Mouse (Mus musculus) lung, embryonic 14.5 days (tissue): ENCODE data around the gene Ergic1. TPM values are rescaled to one million over a fixed set of nuclear protein-coding genes. Genes with fewer than 3 reads are reported as not detected.

Experiments used
- ATAC-seq: fragments of 200-750 bp; cut with Nextera tagmentation; 2 replicates; pipeline ENCODE4 v1.8.0; 2017; ENCODE audit warnings: mild to moderate bottlenecking, moderate TSS enrichment, moderate library complexity; ENCODE audit not compliant: insufficient read depth
- DNase-seq: peaks from one replicate; pipeline ENCODE4 v3.0.0-alpha.2; 2015
- H3K27ac ChIP-seq: fragments of 300-500 bp; sonication (generic); 2 replicates; pipeline ENCODE4 v1.5.1; 2014; ENCODE audit warnings: low read depth, mild to moderate bottlenecking, moderate library complexity
- H3K27me3 ChIP-seq: fragments of 300-500 bp; sonication (generic); 2 replicates; pipeline ENCODE4 v1.6.1; 2014; ENCODE audit warnings: low read length, control low read depth; ENCODE audit not compliant: insufficient read depth
- H3K36me3 ChIP-seq: fragments of 300-500 bp; sonication (generic); 2 replicates; pipeline ENCODE4 v1.6.1; 2014; ENCODE audit warnings: control low read depth; ENCODE audit not compliant: insufficient read depth
- H3K4me1 ChIP-seq: fragments of 300-500 bp; sonication (generic); 2 replicates; pipeline ENCODE4 v1.6.1; 2014; ENCODE audit warnings: antibody characterized with exemption, control low read depth; ENCODE audit not compliant: insufficient read depth
- H3K4me2 ChIP-seq: fragments of 300-500 bp; sonication (generic); 2 replicates; pipeline ENCODE4 v1.6.1; 2014; ENCODE audit warnings: mild to moderate bottlenecking
- H3K4me3 ChIP-seq: fragments of 300-500 bp; sonication (generic); 2 replicates; pipeline ENCODE4 v1.5.1; 2014; ENCODE audit warnings: low read depth, low read length
- H3K9ac ChIP-seq: fragments of 300-500 bp; sonication (generic); 2 replicates; pipeline ENCODE4 v1.6.1; 2014
- H3K9me3 ChIP-seq: fragments of 300-500 bp; sonication (generic); 2 replicates; pipeline ENCODE4 v1.6.1; 2016; ENCODE audit warnings: low read depth, low read length, control low read depth
- CTCF ChIP-seq: IDR thresholded peaks from 2 replicates; pipeline ENCODE4 v1.5.1; 2016; ENCODE audit warnings: antibody characterized with exemption, low read depth
- WGBS: fragments of 180-500 bp; shearing (Covaris S2); extraction: QIAGEN DNeasy Blood & Tissue Kit; methylation state at CpG from one replicate; pipeline ENCODE4 v1.1.7; 2014; 5-methylcytosine and 5-hydroxymethylcytosine counted together
- polyA plus RNA-seq: library from polyadenylated mRNA; unstranded; fragments of >200 nt; fragmentation: Nextera tagmentation; extraction: Ambion mirVana; gene quantifications from 2 replicates; pipeline ENCODE4 v1.2.1, GENCODE M21; 2014

Ergic1 gene
- polyA plus RNA-seq, 1 experiment from 2014 or later = 125 TPM

DNA sequence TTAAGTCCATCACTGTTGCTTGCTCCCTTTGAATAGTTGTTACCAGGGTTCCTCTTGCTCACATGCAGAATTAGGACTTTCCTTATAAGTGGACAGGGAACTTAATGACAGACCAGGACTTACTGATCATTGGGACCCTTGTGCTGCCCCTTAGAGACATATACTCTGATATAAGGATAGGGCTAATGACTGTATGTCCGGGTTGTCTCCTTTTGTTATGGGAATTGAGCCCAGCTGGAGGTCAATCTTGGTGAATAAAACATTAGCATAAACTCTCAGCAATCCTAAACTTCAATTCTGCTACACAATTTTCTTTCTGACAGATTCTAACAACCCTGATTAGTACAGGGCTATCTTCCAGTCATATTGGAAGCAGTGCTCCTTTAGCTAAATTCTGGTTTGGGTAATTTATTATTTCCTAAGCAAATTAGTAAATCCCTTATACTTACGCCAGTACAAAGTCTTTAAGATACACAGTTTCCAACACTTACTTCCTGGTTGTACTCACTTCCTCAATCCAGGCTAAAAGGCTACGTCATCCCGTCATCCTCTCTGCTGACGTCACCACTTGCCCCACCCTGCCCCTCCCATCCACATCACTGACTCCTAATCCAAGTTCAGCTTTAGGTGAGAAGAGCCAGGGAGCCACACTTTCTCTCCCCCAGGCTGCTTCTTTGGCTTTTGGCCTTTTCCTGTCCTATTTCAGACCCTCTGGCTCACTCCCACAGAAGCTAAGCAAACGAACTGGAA, 23.4 kb upstream of the Ergic1 start:
- 0 out of 2 replicates have a peak, but pooled peaks cover 2% of the 10 kb centered on the region for H3K4me1 ChIP-seq
- peak; percentile 66 for DNase-seq
- H3K27me3 ChIP-seq = no peaks in the 10 kb centered on the region
- no peaks in the 10 kb centered on the region for H3K9me3 ChIP-seq
- no peak overlapping the region for H3K27ac ChIP-seq
- TF ChIP-seq CTCF = no peak
- no peak overlapping the region for H3K4me3 ChIP-seq
- no peak for ATAC-seq
- no peak overlapping the region for H3K9ac ChIP-seq
- H3K36me3 ChIP-seq = no peaks in the 10 kb centered on the region
- H3K4me2 ChIP-seq = 0 out of 2 replicates have a peak overlapping the region, but pooled peaks have one; percentile 2
- WGBS = 24% methylated on average over 6 of the region's 6 CpGs

DNA sequence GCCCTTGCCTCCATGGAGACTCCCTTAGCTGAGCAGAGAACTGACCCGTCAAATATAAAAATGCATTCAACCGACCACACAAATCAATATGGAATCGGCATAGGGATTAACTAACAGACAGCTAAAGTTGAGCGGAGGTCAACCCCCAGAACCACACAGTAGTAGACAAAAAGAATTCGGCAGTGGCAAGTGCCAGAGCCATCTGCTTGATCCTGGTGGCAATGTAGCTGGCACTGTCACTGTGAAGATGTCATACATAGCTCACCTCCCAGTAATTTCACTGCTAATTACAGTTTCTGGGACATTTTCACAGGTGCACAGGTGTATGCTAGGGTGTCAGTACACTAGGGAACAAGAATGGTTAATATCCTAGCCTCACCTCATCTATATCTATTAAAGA, 21.2 kb upstream of the Ergic1 start:
- no peaks in the 10 kb centered on the region for H3K36me3 ChIP-seq
- H3K9ac ChIP-seq = no peak overlapping the region
- no peak overlapping the region for H3K4me3 ChIP-seq
- H3K4me2 ChIP-seq = no peak overlapping the region
- no peak for TF ChIP-seq CTCF
- H3K9me3 ChIP-seq = no peaks in the 10 kb centered on the region
- ATAC-seq (no peak), DNase-seq (no peak)
- H3K27me3 ChIP-seq = no peaks in the 10 kb centered on the region
- no peaks in the 10 kb centered on the region for H3K4me1 ChIP-seq
- no peak overlapping the region for H3K27ac ChIP-seq
- WGBS = 74% methylated on average over 5 of the region's 5 CpGs

DNA sequence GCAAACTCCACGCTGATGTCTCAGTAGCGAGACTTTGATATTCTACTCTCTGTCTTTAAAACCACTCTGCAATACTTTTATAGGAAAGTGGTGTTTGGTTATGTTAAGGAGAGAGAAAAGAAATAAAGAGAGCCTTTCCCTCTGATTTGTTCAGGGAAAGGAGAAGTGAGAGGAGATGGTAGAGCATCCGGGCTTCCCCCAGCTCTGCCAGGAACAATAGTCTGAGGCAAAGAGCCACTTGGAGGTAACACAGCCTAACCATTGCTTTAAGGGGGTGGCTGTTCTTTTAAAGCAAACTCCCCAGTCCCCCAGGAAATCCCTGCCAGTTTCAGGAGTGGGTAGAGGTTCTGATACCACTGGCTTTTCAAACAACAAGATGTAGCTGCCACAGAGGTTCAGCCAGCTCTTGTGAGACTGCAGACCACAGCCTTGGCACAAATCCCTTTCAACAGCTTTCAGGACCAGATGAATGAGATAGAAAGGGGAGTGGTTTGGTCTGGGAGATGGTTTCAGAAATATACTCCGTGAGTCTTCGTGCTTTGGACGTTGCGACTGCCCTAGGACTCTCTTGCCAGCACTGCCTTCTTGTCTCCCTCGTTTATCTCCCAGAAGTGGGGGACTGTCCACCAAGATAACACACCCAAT, 16.8 kb upstream of the Ergic1 start:
- H3K4me2 ChIP-seq = no peak overlapping the region
- H3K9ac ChIP-seq = no peak overlapping the region
- no peak for ATAC-seq
- WGBS = 60% methylated on average over 8 of the region's 8 CpGs
- TF ChIP-seq CTCF = no peak
- H3K9me3 ChIP-seq = no peaks in the 10 kb centered on the region
- H3K4me1 ChIP-seq = no peaks in the 10 kb centered on the region
- H3K36me3 ChIP-seq = no peaks in the 10 kb centered on the region
- no peaks in the 10 kb centered on the region for H3K27me3 ChIP-seq
- peak; percentile 50 for DNase-seq
- H3K27ac ChIP-seq = no peak overlapping the region
- H3K4me3 ChIP-seq = no peak overlapping the region

DNA sequence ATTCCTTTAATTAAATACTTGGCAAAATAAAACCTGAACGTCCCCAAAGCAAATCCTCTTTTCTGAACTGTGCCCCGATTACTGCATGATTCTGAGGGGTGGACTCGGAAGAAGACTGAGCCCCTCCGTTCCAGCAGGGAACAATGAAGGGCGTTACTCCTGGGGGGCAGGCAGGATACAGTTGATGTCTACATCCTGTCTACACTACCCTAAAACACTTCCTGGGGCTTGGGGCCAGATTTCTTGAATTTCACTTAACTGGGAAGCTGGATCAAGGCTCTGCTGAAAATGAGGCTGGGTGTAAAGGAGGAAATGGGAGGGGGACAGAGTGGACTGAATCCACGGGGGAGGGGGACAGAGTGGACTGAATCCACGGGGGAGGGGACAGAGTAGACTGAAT, 13.5 kb upstream of the Ergic1 start:
- Histone ChIP-seq H3K4me3 (no peak overlapping the region), H3K4me2 (peak overlapping the region; percentile 15; the same call in 1 of the 2 replicates), H3K36me3 (no peaks in the 10 kb centered on the region), H3K27ac (peak overlapping the region; percentile 81), H3K27me3 (no peaks in the 10 kb centered on the region), H3K9ac (no peak overlapping the region), H3K4me1 (no peaks in the 10 kb centered on the region), H3K9me3 (no peaks in the 10 kb centered on the region)
- WGBS = 21% methylated on average over 7 of the region's 7 CpGs
- no peak for TF ChIP-seq CTCF
- ATAC-seq = no peak
- DNase-seq = peak; percentile 80

DNA sequence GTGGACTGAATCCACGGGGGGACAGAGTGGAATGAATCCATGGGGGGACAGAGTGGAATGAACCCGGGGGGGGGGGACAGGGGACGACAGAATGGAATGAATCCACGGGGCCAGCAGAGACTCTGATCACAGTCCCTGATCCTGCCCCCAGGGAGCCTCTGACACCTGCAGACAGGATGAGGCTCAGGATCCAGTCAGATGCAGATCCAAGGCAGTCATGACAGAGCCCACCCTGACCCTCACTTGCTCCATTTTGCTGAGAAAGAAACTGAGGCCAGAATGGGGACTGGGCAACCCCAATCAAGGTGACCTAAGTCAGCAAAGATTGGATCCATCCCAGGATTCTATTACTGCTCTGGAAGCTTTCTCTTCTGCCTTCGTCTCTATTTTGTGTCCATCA, 12.7 kb upstream of the Ergic1 start:
- Histone ChIP-seq H3K4me3 (no peak overlapping the region), H3K9me3 (no peaks in the 10 kb centered on the region), H3K27ac (peak overlapping the region; percentile 42; the same call in 1 of the 2 replicates), H3K36me3 (no peaks in the 10 kb centered on the region), H3K4me2 (peak overlapping the region; percentile 20; the same call in 1 of the 2 replicates), H3K4me1 (no peaks in the 10 kb centered on the region), H3K27me3 (no peaks in the 10 kb centered on the region), H3K9ac (no peak overlapping the region)
- no peak for ATAC-seq
- WGBS = 10% methylated on average over 5 of the region's 5 CpGs
- no peak for TF ChIP-seq CTCF
- peak; percentile 22 for DNase-seq

DNA sequence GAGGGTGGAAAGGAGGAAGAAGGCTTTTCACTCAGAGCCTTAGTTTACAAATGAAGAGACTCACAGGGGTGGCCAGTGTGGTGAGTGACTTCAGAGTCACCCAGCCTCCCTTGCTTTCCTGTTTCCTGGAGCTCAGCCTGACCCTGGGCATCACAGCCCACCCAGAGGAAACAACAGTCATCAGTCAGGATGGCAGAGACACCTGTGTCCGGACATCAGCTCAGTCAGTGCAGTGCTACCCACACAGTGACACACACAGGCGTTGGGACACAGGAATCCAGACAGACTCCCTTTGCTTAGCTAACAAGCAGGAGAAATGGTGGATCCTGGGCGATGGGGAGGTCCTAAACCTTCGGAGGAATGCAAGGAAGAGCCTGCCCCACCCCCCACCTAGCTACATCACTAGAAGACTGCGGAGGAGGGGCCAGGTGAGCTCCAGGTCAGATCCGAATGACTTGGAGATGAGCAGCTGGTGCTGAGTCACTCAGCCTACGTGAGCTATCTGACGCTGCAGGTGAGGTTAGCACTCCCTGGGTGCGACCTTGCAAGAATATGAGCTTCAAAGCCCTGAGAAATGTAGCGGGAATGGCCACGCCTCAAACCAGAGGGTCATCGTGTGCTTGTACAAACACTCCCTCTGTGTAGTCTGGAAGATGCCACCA, 12.0 kb upstream of the Ergic1 start:
- peak; percentile 62; the same call in 1 of the 2 replicates for ATAC-seq
- no peaks in the 10 kb centered on the region for H3K9me3 ChIP-seq
- peak overlapping the region; percentile 20; the same call in 1 of the 2 replicates for H3K4me2 ChIP-seq
- H3K4me3 ChIP-seq = no peak overlapping the region
- H3K27me3 ChIP-seq = no peaks in the 10 kb centered on the region
- H3K4me1 ChIP-seq = no peaks in the 10 kb centered on the region
- TF ChIP-seq CTCF = no peak
- peak; percentile 51 for DNase-seq
- no peak overlapping the region for H3K9ac ChIP-seq
- WGBS = 7% methylated on average over 12 of the region's 12 CpGs
- H3K27ac ChIP-seq = no peak overlapping the region
- H3K36me3 ChIP-seq = no peaks in the 10 kb centered on the region

DNA sequence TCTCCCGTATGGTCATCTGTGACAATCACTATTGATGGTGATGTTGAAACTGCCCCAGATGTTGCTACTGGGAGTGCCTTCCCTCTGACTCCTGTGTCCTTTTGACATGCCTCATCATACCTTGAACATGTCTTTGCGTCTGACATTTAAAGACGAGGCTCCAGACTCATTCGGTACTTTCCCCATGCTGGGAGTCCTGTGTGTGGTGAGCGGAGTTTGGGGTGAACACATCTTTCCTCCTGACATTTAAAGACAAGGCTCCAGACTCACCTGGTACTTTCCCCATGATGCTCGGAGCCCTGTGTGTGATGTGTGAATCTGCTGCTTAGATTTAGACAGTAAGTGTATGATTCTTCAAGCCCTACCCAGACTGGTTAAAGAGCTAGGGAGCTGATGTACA, 10.2 kb upstream of the Ergic1 start:
- no peaks in the 10 kb centered on the region for H3K27me3 ChIP-seq
- 77% methylated on average over 6 of the region's 6 CpGs for WGBS
- H3K9me3 ChIP-seq = no peaks in the 10 kb centered on the region
- H3K4me2 ChIP-seq = no peak overlapping the region
- no peaks in the 10 kb centered on the region for H3K4me1 ChIP-seq
- no peak overlapping the region for H3K4me3 ChIP-seq
- no peak overlapping the region for H3K9ac ChIP-seq
- H3K27ac ChIP-seq = no peak overlapping the region
- no peaks in the 10 kb centered on the region for H3K36me3 ChIP-seq
- ATAC-seq = no peak
- TF ChIP-seq CTCF = no peak
- no peak for DNase-seq
